Mouse (Mus musculus): ENCODE data around the gene Ajm1.

DNA sequence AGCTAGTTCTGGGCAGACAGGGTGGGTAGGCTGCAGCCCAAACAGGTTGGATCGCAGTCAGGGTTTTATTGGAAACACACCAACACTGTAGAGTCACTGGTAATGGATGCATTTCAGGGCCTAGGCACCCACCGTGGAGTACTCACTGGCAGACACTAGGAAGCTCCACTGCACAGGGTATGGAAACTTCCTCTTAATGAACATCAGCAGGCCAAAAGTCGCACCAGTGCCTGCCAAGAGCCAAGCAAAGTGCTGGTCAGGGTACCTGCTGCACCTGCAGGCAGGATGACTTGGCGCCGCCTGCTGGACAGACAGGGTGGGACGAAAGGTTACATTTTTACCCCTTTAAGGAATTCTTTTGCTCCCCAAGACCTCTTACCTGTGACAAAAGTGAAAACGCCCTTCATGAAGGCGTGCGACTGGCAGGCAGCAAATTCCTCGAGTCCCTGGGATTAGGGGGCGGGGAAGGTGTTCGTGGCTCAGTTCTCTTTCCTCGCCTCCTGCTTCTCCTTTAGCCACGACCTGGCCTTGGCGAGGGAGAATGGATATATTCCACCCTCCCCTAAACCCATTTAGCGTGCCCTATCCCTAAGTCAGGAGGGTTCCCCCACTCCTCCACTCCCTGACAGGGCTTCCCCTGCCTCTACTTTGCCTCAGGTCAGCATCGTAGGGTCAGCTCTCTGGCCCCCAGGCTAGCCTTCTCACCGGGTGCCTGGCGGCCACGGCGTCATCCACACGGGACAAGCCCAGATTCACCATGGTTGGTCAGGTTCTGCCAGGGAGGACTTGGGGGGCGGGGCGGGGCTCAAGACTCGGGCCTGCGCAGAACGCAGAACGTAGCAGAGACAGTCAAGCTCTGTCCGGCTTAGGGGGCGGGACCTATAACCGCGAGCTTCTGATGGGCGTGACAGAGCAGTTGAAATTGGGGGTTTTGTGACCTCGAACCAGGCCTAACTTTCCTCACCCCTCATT is 40.0 kb upstream of the Ajm1 start, which contains the start of gene Tmem141:
- TF ChIP-seq CTCF (IDR thresholded peaks at IDR 0.05; ENCODE audit: extremely low read depth, insufficient read length, insufficient replicate concordance, low read depth, low read length) (peak; percentile 76), POLR2A (IDR thresholded peaks at IDR 0.05; ENCODE audit: low read depth, low read length) (no peak; the same call in 1 of the 2 replicates)

Data from small intestine, adult 2 months (tissue).